Mouse (Mus musculus): ENCODE results near the gene Csk. TPM values are rescaled to one million over a fixed set of nuclear protein-coding genes. Genes with fewer than 3 reads are reported as not detected.

The Csk gene
- polyA plus RNA-seq, 1 experiment from 2014 or later: 44.5 TPM

GRCm38 (mm10) chr9:57628717-57629116, 24.7 kb downstream of the Csk start:
- WGBS: 94% methylated on average over 12 of the region's 12 CpGs

GRCm38 (mm10) chr9:57627892-57628291, 25.5 kb downstream of the Csk start:
- no peak overlapping the region for H3K4me2 ChIP-seq
- H3K9me3 ChIP-seq: no peaks in the 10 kb centered on the region
- H3K9ac ChIP-seq: no peak overlapping the region
- H3K4me3 ChIP-seq: no peak overlapping the region
- 94% methylated on average over 11 of the region's 11 CpGs for WGBS
- no peaks in the 10 kb centered on the region for H3K27me3 ChIP-seq
- H3K36me3 ChIP-seq: peaks cover 52% of the 10 kb centered on the region
- ATAC-seq (ENCODE audit: low FRiP score, low read depth): no peak
- H3K4me1 ChIP-seq (replicated peaks): 0 out of 2 replicates have a peak, but pooled peaks cover 3% of the 10 kb centered on the region
- no peak overlapping the region for H3K27ac ChIP-seq (replicated peaks)

More at GRCm38 (mm10) chr9:57628717-57629116, 24.7 kb downstream of the Csk start:
- ATAC-seq (ENCODE audit: low FRiP score, low read depth): no peak
- no peaks in the 10 kb centered on the region for H3K9me3 ChIP-seq
- peaks cover 7% of the 10 kb centered on the region for H3K4me1 ChIP-seq (replicated peaks)
- no peak overlapping the region for H3K4me3 ChIP-seq
- H3K4me2 ChIP-seq: no peak overlapping the region
- H3K27ac ChIP-seq (replicated peaks): no peak overlapping the region
- H3K36me3 ChIP-seq: peaks cover 52% of the 10 kb centered on the region
- H3K9ac ChIP-seq: no peak overlapping the region
- no peaks in the 10 kb centered on the region for H3K27me3 ChIP-seq

- Histone ChIP-seq H3K4me2 (no peak overlapping the region), H3K9ac (no peak overlapping the region), H3K4me3 (no peak overlapping the region), H3K36me3 (peaks cover 52% of the 10 kb centered on the region), H3K27ac (replicated peaks) (no peak overlapping the region), H3K4me1 (replicated peaks) (0 out of 2 replicates have a peak, but pooled peaks cover 3% of the 10 kb centered on the region), H3K27me3 (no peaks in the 10 kb centered on the region), H3K9me3 (no peaks in the 10 kb centered on the region)
- ATAC-seq (ENCODE audit: low FRiP score, low read depth): no peak
- WGBS: 92% methylated on average over 17 of the region's 17 CpGs
Observed at GRCm38 (mm10) chr9:57627191-57627590, 26.2 kb downstream of the Csk start.

- Histone ChIP-seq H3K4me3 (no peak overlapping the region), H3K9ac (no peak overlapping the region), H3K27ac (replicated peaks) (no peak overlapping the region), H3K36me3 (peaks cover 52% of the 10 kb centered on the region), H3K4me2 (no peak overlapping the region), H3K27me3 (no peaks in the 10 kb centered on the region), H3K4me1 (replicated peaks) (0 out of 2 replicates have a peak, but pooled peaks cover 3% of the 10 kb centered on the region), H3K9me3 (no peaks in the 10 kb centered on the region)
- 58% methylated on average over 15 of the region's 15 CpGs for WGBS
- ATAC-seq (ENCODE audit: low FRiP score, low read depth): no peak
Observed at GRCm38 (mm10) chr9:57625674-57626500, 27.5 kb downstream of the Csk start.

- H3K4me1 ChIP-seq (replicated peaks): no peaks in the 10 kb centered on the region
- no peak for ATAC-seq (ENCODE audit: low FRiP score, low read depth)
- H3K36me3 ChIP-seq: peaks cover 42% of the 10 kb centered on the region
- H3K4me3 ChIP-seq: no peak overlapping the region
- H3K27me3 ChIP-seq: no peaks in the 10 kb centered on the region
- H3K4me2 ChIP-seq: no peak overlapping the region
- no peak overlapping the region for H3K9ac ChIP-seq
- H3K27ac ChIP-seq (replicated peaks): no peak overlapping the region
- no peaks in the 10 kb centered on the region for H3K9me3 ChIP-seq
- 88% methylated on average over 7 of the region's 7 CpGs for WGBS
Observed at GRCm38 (mm10) chr9:57624295-57624694, 29.1 kb downstream of the Csk start.

GRCm38 (mm10) chr9:57620674-57621073, 32.8 kb downstream of the Csk start, which contains the start of gene Lman1l:
Gene Lman1l (minus strand): TSS chr9:57620774.
- Histone ChIP-seq H3K4me2 (no peak within 1 kb of the TSS), H3K27me3 (no peaks in the 10 kb centered on the region), H3K4me1 (replicated peaks) (no peaks in the 10 kb centered on the region), H3K27ac (replicated peaks) (no peak within 1 kb of the TSS), H3K4me3 (no peak within 1 kb of the TSS), H3K9me3 (no peaks in the 10 kb centered on the region), H3K9ac (no peak within 1 kb of the TSS), H3K36me3 (peaks cover 11% of the 10 kb centered on the region)
- ATAC-seq (ENCODE audit: low FRiP score, low read depth): no peak
- WGBS: 97% methylated on average over 5 of the region's 5 CpGs

GRCm38 (mm10) chr9:57618854-57619253, 34.6 kb downstream of the Csk start:
- Histone ChIP-seq H3K4me2 (no peak overlapping the region), H3K4me1 (replicated peaks) (no peaks in the 10 kb centered on the region), H3K27me3 (no peaks in the 10 kb centered on the region), H3K36me3 (no peaks in the 10 kb centered on the region), H3K9me3 (no peaks in the 10 kb centered on the region), H3K27ac (replicated peaks) (no peak overlapping the region), H3K9ac (no peak overlapping the region), H3K4me3 (no peak overlapping the region)
- 84% methylated on average over 8 of the region's 8 CpGs for WGBS
- ATAC-seq (ENCODE audit: low FRiP score, low read depth): no peak

- Histone ChIP-seq H3K4me3 (no peak overlapping the region), H3K4me2 (no peak overlapping the region), H3K4me1 (replicated peaks) (no peaks in the 10 kb centered on the region), H3K27me3 (no peaks in the 10 kb centered on the region), H3K9ac (no peak overlapping the region), H3K36me3 (no peaks in the 10 kb centered on the region), H3K27ac (replicated peaks) (no peak overlapping the region), H3K9me3 (no peaks in the 10 kb centered on the region)
- ATAC-seq (ENCODE audit: low FRiP score, low read depth): no peak
- 88% methylated on average over 8 of the region's 8 CpGs for WGBS
Observed at GRCm38 (mm10) chr9:57617556-57618169, 35.8 kb downstream of the Csk start.

- H3K4me1 ChIP-seq (replicated peaks): no peaks in the 10 kb centered on the region
- no peak for ATAC-seq (ENCODE audit: low FRiP score, low read depth)
Observed at GRCm38 (mm10) chr9:57614786-57615185, 38.6 kb downstream of the Csk start.

GRCm38 (mm10) chr9:57613975-57614374, 39.5 kb downstream of the Csk start:
- H3K4me1 ChIP-seq (replicated peaks): no peaks in the 10 kb centered on the region
- 87% methylated on average over 7 of the region's 7 CpGs for WGBS
- no peak overlapping the region for H3K4me3 ChIP-seq
- no peak for ATAC-seq (ENCODE audit: low FRiP score, low read depth)
- H3K9ac ChIP-seq: no peak overlapping the region
- H3K27ac ChIP-seq (replicated peaks): no peak overlapping the region
- no peaks in the 10 kb centered on the region for H3K36me3 ChIP-seq
- no peaks in the 10 kb centered on the region for H3K9me3 ChIP-seq
- no peak overlapping the region for H3K4me2 ChIP-seq
- no peaks in the 10 kb centered on the region for H3K27me3 ChIP-seq

More at GRCm38 (mm10) chr9:57614786-57615185, 38.6 kb downstream of the Csk start:
- no peak overlapping the region for H3K4me2 ChIP-seq
- no peaks in the 10 kb centered on the region for H3K27me3 ChIP-seq
- no peaks in the 10 kb centered on the region for H3K36me3 ChIP-seq
- no peak overlapping the region for H3K27ac ChIP-seq (replicated peaks)
- WGBS: 87% methylated on average over 4 of the region's 4 CpGs
- no peaks in the 10 kb centered on the region for H3K9me3 ChIP-seq
- no peak overlapping the region for H3K9ac ChIP-seq
- no peak overlapping the region for H3K4me3 ChIP-seq

- WGBS: 87% methylated on average over 7 of the region's 7 CpGs
- H3K4me1 ChIP-seq (replicated peaks): no peaks in the 10 kb centered on the region
- H3K27ac ChIP-seq (replicated peaks): no peak overlapping the region
- H3K9me3 ChIP-seq: no peaks in the 10 kb centered on the region
- no peaks in the 10 kb centered on the region for H3K27me3 ChIP-seq
- H3K4me2 ChIP-seq: no peak overlapping the region
- no peak overlapping the region for H3K9ac ChIP-seq
- no peak for ATAC-seq (ENCODE audit: low FRiP score, low read depth)
- no peak overlapping the region for H3K4me3 ChIP-seq
- H3K36me3 ChIP-seq: no peaks in the 10 kb centered on the region
Observed at GRCm38 (mm10) chr9:57612587-57612986, 40.8 kb downstream of the Csk start.

- Histone ChIP-seq H3K4me3 (no peak overlapping the region), H3K36me3 (no peaks in the 10 kb centered on the region)
- no peak for ATAC-seq (ENCODE audit: low FRiP score, low read depth)
Observed at GRCm38 (mm10) chr9:57610359-57610826, 43.0 kb downstream of the Csk start.

More at GRCm38 (mm10) chr9:57610359-57610826, 43.0 kb downstream of the Csk start:
- whole genome bisulfite sequencing: 51% methylated on average over 3 of the region's 3 CpGs
- Histone ChIP-seq H3K9me3 (no peaks in the 10 kb centered on the region), H3K27me3 (peaks cover 14% of the 10 kb centered on the region), H3K27ac (replicated peaks) (no peak overlapping the region), H3K4me1 (replicated peaks) (peaks cover 11% of the 10 kb centered on the region), H3K9ac (no peak overlapping the region), H3K4me2 (no peak overlapping the region)
